Mouse (Mus musculus) central nervous system, embryonic 18 days (tissue): ENCODE measurements around the gene Abcc1. TPM values are rescaled to one million over a fixed set of nuclear protein-coding genes. Genes with fewer than 3 reads are reported as not detected.

Experiments used
- polyA plus RNA-seq: library from polyadenylated mRNA; depleted of rRNA; stranded (reverse); fragments of >200 nt; gene quantifications from 2 replicates; pipeline ENCODE4 v1.2.3, GENCODE M21; 2012; rRNA removed

The Abcc1 gene
- 12.5 and 13.7 TPM in 2 replicates for polyA plus RNA-seq

DNA sequence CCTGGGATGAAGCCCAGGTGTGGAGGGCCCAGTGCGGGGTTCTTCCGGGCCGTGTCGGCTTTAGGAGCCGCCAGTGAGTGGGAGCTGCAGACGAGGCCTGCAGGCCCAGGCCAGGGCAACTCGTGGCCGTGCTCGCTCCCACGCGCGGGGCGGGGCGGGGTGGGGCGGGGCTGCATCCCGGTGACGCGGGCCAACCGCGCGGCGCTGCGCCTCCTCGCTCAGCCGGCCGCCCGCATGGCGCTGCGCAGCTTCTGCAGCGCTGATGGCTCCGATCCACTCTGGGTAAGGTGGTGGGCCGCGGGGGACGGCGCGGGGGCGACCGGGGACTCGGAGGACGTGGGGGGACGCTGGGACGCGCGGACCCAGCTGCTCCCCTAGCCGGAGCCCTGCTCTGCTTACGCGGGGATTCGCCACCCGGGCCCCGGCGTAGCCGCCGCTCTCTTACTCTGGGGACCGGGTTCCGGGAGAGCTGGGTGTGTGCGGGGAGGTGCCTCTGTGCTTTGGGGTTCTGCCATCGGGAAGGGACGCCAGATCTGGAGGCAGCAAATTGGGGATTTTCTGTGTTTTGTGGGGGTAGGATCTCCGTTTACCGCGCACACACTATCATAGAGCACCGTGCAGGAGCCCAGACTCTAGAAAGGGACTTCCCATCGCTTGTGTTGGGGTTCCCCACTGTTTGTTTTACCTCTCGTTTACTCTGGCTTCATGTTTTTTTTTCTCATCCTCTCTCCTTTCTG, at the start of gene Abcc1:
Gene Abcc1, plus strand, starts transcription at position 197 of the 737 bp plus-strand sequence.

DNA sequence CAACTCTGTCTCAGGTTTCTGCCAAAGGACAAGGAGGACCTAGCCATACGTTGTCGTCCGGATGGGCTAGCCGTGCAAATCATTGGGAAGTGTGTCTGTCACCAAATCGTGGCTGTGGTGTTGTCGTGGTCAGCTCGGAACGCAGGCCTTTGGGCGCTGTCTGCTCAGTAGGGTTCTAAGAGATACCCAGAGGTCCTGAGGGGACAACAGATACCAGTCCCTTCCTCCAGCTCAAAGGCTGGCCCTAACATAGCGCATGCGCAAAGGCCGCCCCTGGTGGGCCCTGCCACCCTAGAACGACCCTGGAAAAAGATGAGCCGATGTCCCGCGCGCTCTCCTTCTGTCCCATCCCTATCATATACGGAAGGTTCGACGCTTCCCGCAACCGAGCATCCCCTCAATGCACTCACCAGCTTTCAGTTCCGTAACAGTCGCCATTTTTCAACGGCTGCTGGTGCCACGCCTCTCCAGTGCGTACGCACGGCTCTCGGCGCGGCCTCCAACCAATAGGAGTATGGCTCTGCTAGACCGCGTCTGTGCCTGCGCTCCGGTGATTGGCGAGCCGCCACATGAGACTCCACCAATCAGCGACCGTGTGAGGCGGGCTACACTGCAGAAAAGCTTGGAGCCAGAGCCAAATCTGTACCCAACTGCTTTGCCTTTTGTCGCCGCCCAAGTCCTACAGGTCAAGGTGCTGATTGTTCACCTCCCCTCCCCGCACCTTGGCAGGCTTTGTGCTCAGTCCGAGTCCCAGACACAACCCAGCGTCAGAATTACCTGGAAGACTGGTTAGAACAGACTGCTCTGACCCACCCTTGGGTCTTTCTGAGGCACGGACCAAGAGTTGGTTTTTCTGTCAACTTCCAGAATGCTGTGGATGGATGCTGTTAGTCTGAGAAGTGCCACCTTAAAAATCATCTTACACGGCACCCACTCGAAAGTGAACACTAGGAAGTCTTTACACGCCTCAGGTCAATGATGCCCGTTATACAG, 44.2 kb upstream of the Abcc1 start, which contains the start of gene Fopnl:
Gene Fopnl, minus strand, starts transcription at position 522 of the 993 bp plus-strand sequence.

Other genes starting within 250 kb of the Abcc1 start
- gene Nde1, start 198.3 kb upstream of the Abcc1 start, polyA plus RNA-seq, result 20.1 and 20.3 TPM in 2 replicates
- 17.9 and 18.1 TPM in 2 replicates for gene Marf1, start 198.2 kb upstream of the Abcc1 start, polyA plus RNA-seq
- gene Myh11, start 70.2 kb upstream of the Abcc1 start, polyA plus RNA-seq, result 0.87 and 1.2 TPM in 2 replicates
- gene Fopnl, start 44.2 kb upstream of the Abcc1 start, polyA plus RNA-seq, result 88.5 and 94.8 TPM in 2 replicates
- 0.01 TPM in 1 of 2 replicates, not detected in the other for gene A630010A05Rik, start 200.8 kb downstream of the Abcc1 start, polyA plus RNA-seq